Mouse (Mus musculus) forebrain, embryonic 10.5 days (tissue): ENCODE results near the gene Zfp36l2. TPM values are rescaled to one million over a fixed set of nuclear protein-coding genes. Genes with fewer than 3 reads are reported as not detected.
"Not testable (repeated sequence)": the region's sequence is repeated elsewhere in the genome, so short reads cannot be mapped to it uniquely, and the experiment has no call there.

Experiments used
- DNase-seq: peaks from one replicate; pipeline ENCODE4 v3.0.0-alpha.2; 2017; ENCODE audit warnings: low spot score; ENCODE audit errors: extremely low spot score
- H3K27ac ChIP-seq: fragments of 300-500 bp; sonication (generic); 2 replicates; pipeline ENCODE4 v1.5.1; 2016; ENCODE audit warnings: mild to moderate bottlenecking
- H3K27me3 ChIP-seq: fragments of 300-500 bp; sonication (generic); 2 replicates; pipeline ENCODE4 v1.6.1; 2016; ENCODE audit warnings: mild to moderate bottlenecking; ENCODE audit not compliant: poor library complexity, severe bottlenecking
- H3K36me3 ChIP-seq: fragments of 300-500 bp; sonication (generic); replicated peaks from 2 replicates; pipeline ENCODE4 v1.6.1; 2016; ENCODE audit warnings: mild to moderate bottlenecking, moderate library complexity
- H3K4me1 ChIP-seq: fragments of 300-500 bp; sonication (generic); 2 replicates; pipeline ENCODE4 v1.6.1; 2016
- H3K4me3 ChIP-seq: fragments of 300-500 bp; sonication (generic); 2 replicates; pipeline ENCODE4 v1.5.1; 2016; ENCODE audit warnings: mild to moderate bottlenecking, moderate library complexity
- H3K9me3 ChIP-seq: fragments of 300-500 bp; sonication (generic); 2 replicates; pipeline ENCODE4 v1.6.1; 2016; ENCODE audit warnings: mild to moderate bottlenecking, moderate library complexity
- WGBS: fragments of 180-500 bp; shearing (Covaris S2); methylation state at CpG from one replicate; pipeline ENCODE4 v1.1.7; 2016; 5-methylcytosine and 5-hydroxymethylcytosine counted together
- polyA plus RNA-seq: library from polyadenylated mRNA; unstranded; fragments of >200 nt; fragmentation: Nextera tagmentation; extraction: Ambion mirVana; gene quantifications from 2 replicates; pipeline ENCODE4 v1.2.1, GENCODE M21; 2016

Zfp36l2 gene
- polyA plus RNA-seq, 1 experiment from 2014 or later = 8.9 TPM

- peaks cover 41% of the 10 kb centered on the region for H3K4me1 ChIP-seq
- H3K27ac ChIP-seq = no peak overlapping the region
- 90% methylated on average over 4 of the region's 4 CpGs for WGBS
- peaks cover 10% of the 10 kb centered on the region for H3K27me3 ChIP-seq
- no peak overlapping the region for H3K4me3 ChIP-seq
- H3K36me3 ChIP-seq = peaks cover 21% of the 10 kb centered on the region
- no peak for DNase-seq
- no peaks in the 10 kb centered on the region for H3K9me3 ChIP-seq
These were observed 4.2 kb upstream of the Zfp36l2 start for GRCm38 (mm10) chr17:84191946-84192345.

DNA sequence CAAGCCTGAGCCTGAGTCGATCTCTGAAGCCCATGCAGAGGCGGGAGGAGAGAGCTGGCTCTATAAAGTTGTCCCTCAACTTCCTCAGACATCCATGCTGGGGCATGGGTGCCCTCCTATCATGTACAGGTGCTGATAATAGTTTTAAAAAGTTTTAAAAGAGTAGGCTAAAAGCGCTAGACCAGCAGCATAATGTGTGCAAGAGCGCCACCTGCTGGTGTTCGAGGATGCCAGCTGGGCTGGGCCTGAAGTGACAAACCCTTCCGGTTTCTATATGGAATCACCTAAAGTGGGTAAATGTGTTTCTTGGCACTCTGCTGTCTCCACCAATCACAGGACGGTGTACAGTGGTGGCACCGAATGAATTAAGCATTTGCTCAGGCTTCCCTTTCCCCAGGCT, 3.1 kb upstream of the Zfp36l2 start:
- WGBS = 31% methylated on average over 8 of the region's 8 CpGs
- DNase-seq = peak; percentile 81
- H3K9me3 ChIP-seq = no peaks in the 10 kb centered on the region
- peaks cover 31% of the 10 kb centered on the region for H3K36me3 ChIP-seq
- H3K4me3 ChIP-seq = no peak overlapping the region
- peaks cover 10% of the 10 kb centered on the region for H3K27me3 ChIP-seq
- no peak overlapping the region for H3K27ac ChIP-seq
- peaks cover 48% of the 10 kb centered on the region for H3K4me1 ChIP-seq

GRCm38 (mm10) chr17:84189127-84189854, 1.5 kb upstream of the Zfp36l2 start:
- Histone ChIP-seq H3K27ac (peak overlapping the region; percentile 97), H3K36me3 (peaks cover 42% of the 10 kb centered on the region), H3K9me3 (no peaks in the 10 kb centered on the region), H3K4me3 (peak overlapping the region; percentile 77), H3K27me3 (peaks cover 10% of the 10 kb centered on the region), H3K4me1 (peaks cover 52% of the 10 kb centered on the region)
- DNase-seq = no peak
- WGBS = 78% methylated on average over 5 of the region's 5 CpGs

- Histone ChIP-seq H3K36me3 (peaks cover 42% of the 10 kb centered on the region), H3K4me1 (peaks cover 55% of the 10 kb centered on the region), H3K4me3 (peak overlapping the region; percentile 77), H3K9me3 (no peaks in the 10 kb centered on the region), H3K27me3 (peaks cover 10% of the 10 kb centered on the region), H3K27ac (peak overlapping the region; percentile 97)
- WGBS = 1% methylated on average over 38 of the region's 38 CpGs
- peak; percentile 92 for DNase-seq
These were observed 721 bp upstream of the Zfp36l2 start for GRCm38 (mm10) chr17:84188374-84188961.

GRCm38 (mm10) chr17:84187264-84187663, 483 bp downstream of the Zfp36l2 start:
- Histone ChIP-seq H3K27ac (peak overlapping the region; percentile 97), H3K4me3 (peak overlapping the region; percentile 77), H3K36me3 (peaks cover 31% of the 10 kb centered on the region), H3K4me1 (peaks cover 67% of the 10 kb centered on the region)
- not testable (repeated sequence) for H3K27me3 ChIP-seq, H3K9me3 ChIP-seq, DNase-seq
- 0% methylated on average over 16 of the region's 37 CpGs for WGBS

DNA sequence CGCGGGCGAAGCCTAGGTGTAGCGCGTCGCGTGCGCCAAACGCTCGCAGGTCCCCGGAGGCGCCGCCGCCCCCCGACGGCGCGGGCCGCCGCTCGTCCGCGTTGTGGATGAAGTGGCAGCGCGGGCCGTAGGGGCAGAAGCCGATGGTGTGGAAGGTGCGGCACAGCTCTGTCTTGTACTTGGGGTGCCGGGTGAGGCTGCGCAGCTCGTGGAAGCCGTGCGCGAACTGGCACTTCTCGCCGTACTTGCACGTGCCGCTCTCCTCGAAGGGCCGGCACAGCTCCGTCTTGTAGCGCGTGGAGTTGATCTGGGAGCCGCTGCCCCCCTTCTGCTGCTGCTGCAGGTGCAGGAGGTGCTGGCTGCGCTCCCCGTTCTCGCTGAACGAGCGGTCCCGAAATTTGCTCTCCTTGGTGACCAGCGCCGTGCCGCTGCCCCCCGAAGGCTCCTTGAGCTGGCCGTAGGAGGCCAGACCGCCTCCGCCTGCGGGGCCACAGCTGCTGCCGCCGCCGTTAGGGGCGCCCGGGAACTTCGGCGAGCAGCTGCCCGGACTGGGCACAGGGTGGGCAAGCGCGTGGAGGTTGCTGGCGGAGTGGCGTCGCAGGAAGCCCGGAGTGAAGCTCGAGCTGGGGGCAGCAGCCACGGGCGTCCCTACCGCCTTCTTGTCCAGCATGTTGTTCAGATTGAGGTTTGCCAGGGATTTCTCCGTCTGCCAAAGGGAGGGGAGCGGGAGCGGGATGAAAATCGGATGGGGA, 1.1 kb downstream of the Zfp36l2 start:
- peaks cover 24% of the 10 kb centered on the region for H3K36me3 ChIP-seq
- H3K27ac ChIP-seq = peak overlapping the region; percentile 94
- H3K27me3 ChIP-seq = peaks cover 10% of the 10 kb centered on the region
- H3K4me3 ChIP-seq = peak overlapping the region; percentile 71
- H3K9me3 ChIP-seq = no peaks in the 10 kb centered on the region
- 2% methylated on average over 80 of the region's 80 CpGs for WGBS
- DNase-seq = peak; percentile 70
- H3K4me1 ChIP-seq = peaks cover 73% of the 10 kb centered on the region

DNA sequence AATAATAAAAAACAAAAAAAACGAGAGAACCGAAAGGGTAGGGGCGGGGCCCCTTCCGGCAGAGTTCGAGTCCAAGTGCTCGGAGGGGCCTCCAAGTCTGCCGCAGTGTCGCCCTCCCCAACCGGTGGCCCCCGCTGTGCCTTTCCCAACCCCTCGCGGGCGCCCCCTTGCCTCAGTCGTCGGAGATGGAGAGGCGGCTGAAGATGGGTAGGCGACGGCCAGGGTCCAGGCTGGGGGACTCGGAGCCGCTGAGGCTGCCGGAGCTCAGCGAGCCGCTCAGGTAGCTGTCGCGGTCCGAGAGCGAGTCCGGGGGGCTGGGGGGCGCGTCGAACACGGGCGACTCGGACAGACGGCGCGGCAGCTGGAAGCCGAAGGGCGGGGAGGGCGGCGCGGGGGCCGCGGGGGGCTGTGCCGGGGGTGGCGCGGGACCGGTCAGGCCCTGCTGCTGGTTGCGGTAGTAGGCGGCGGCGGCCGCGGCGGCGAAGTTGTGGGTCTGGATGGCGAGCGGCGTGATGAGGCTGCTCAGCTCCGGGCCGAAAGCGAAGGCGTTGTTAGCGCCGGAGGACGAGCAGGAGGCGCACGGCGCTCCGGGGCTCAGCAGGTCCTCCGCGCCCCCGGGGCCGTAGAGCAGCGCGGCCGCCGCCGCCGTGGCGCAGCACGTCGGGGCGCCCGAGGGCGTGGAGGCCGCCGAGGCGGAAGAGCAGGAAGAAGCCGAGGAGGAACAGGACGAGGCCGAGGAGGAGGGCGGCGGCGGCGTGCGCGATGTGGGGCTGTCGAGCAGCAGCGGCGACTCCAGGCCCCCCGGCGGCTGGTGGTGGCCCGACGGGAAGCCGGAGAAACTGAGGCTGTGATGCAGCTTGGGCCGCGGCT, 1.9 kb downstream of the Zfp36l2 start:
- 1% methylated on average over 104 of the region's 108 CpGs for WGBS
- H3K4me3 ChIP-seq = peak overlapping the region; percentile 71
- H3K4me1 ChIP-seq = peaks cover 81% of the 10 kb centered on the region
- H3K36me3 ChIP-seq = peaks cover 22% of the 10 kb centered on the region
- peaks cover 10% of the 10 kb centered on the region for H3K27me3 ChIP-seq
- peak overlapping the region; percentile 94 for H3K27ac ChIP-seq
- peak; percentile 65 for DNase-seq
- H3K9me3 ChIP-seq = no peaks in the 10 kb centered on the region

DNA sequence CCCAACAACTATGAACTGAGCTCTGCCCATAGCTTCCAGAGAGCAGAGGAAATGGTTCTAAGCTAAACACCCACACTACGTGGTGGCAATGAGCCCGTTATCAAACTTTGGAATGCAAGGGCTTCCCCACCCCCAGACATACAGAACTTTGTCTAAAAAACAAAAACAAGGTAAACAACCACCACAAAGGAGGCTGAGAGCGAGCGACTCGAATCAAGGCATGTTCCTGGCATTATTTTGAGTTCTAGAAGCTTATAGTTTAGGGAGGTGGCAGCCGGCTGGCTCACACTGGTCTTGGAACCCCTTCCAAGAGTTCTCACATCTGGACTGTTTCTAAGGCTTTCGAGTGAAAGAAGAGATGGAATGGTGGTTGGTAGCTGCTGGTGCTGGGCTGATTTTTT, 2.7 kb downstream of the Zfp36l2 start:
- H3K4me1 ChIP-seq = peaks cover 81% of the 10 kb centered on the region
- peak overlapping the region; percentile 71 for H3K4me3 ChIP-seq
- no peaks in the 10 kb centered on the region for H3K9me3 ChIP-seq
- peak overlapping the region; percentile 94 for H3K27ac ChIP-seq
- H3K36me3 ChIP-seq = peaks cover 22% of the 10 kb centered on the region
- 12% methylated on average over 7 of the region's 7 CpGs for whole genome bisulfite sequencing
- DNase-seq = no peak
- peaks cover 6% of the 10 kb centered on the region for H3K27me3 ChIP-seq

DNA sequence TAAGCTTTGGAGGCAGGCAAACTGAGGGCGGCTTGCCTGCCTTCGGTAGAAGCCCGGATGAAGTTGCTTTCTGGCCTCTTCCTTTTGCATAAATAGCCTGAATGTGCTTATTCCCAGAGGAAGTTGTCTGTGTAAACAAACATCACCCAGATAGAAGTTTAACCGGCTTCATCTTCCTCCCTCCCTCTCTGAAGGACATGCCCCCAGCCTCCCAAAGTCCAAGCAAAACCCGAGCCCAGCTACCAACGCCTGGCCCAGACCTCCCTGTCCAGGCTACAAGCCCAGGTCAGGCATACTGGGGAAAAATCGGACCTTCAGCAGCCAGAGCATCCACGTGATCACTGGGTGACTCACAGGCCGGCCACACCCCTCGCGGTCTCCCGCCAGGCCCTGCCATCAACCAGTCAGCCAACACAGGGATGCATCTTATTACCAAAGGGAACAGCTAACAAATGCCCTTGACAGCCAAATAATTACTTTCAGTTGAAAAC, 4.4 kb downstream of the Zfp36l2 start:
- 7% methylated on average over 12 of the region's 12 CpGs for WGBS
- Histone ChIP-seq H3K27me3 (no peaks in the 10 kb centered on the region), H3K36me3 (peaks cover 22% of the 10 kb centered on the region), H3K4me1 (peaks cover 67% of the 10 kb centered on the region), H3K4me3 (peak overlapping the region; percentile 40), H3K9me3 (no peaks in the 10 kb centered on the region), H3K27ac (peak overlapping the region; percentile 75)
- DNase-seq = peak; percentile 81

DNA sequence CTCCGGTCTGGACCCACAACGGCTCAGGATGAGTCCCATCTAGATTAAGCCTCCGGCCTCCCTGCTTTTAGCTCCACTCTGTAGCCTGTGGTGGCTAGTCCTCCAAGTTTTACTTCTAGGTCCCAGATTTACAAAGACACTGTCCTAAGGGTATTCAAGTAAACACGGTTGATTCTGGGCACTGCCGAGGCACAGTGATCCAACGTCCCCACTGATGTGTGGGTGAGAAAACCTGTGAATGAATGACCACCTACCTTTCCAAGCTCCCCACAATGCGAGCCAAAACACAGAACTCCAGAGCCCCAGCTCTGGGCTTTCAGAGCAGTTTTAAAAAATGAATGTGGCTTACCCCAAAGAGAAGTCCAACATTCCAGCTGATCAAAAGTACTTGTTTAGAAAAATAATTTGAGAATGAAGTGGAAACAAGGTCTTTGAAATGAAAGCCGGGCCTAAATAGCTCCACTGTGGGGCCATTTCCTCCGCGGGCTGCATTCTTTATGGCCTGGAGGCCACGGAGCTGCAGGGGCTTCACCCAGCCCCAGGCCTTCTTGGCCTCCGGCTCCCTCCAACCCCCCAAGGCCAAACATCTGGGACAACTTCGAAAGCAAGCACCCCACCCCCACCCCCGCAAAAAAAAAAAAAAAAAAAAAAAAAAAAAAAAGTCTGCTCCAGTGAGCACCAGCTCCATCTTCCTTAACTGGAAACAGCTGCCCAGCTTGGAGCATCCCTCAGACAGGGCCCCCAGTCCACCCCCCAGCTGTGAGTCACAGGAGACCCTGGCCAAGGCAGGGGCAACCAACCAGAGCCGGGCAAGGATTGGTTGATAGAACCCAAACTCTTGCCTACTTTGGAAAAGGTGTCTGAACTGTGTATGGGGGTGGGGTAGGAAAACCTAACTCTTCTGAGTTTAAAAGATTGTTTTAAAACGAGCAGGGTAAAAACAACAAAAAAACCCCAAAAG, 5.2 kb downstream of the Zfp36l2 start:
- H3K27me3 ChIP-seq = no peaks in the 10 kb centered on the region
- 35% methylated on average over 16 of the region's 16 CpGs for WGBS
- peaks cover 22% of the 10 kb centered on the region for H3K36me3 ChIP-seq
- H3K9me3 ChIP-seq = no peaks in the 10 kb centered on the region
- no peak for DNase-seq
- H3K4me1 ChIP-seq = peaks cover 62% of the 10 kb centered on the region
- H3K4me3 ChIP-seq = peak overlapping the region; percentile 40
- peak overlapping the region; percentile 75 for H3K27ac ChIP-seq

- no peaks in the 10 kb centered on the region for H3K27me3 ChIP-seq
- H3K27ac ChIP-seq = peak overlapping the region; percentile 75
- H3K4me1 ChIP-seq = peaks cover 63% of the 10 kb centered on the region
- peak overlapping the region; percentile 18; the same call in 1 of the 2 replicates for H3K4me3 ChIP-seq
- peaks cover 19% of the 10 kb centered on the region for H3K36me3 ChIP-seq
- H3K9me3 ChIP-seq = no peaks in the 10 kb centered on the region
- WGBS = 67% methylated on average over 18 of the region's 18 CpGs
- DNase-seq = no peak
These were observed 6.0 kb downstream of the Zfp36l2 start for GRCm38 (mm10) chr17:84181502-84182310.
